In genomic region chr11:76217390-76217800, GRCm38 (mm10) we compare ENCODE assay signal across 7 mouse cellular contexts. TPM values are rescaled to one million over a fixed set of nuclear protein-coding genes. Genes with fewer than 3 reads are reported as not detected.
DNase-seq lines count a peak whose midpoint lies in the region; ATAC-seq lines count a peak whose summit lies in the region.

Dbil5 (plus strand) TSS chr11:76217608.
Gemin4 (minus strand) TSS chr11:76217664.

- no peaks in the 10 kb centered on the region; the same call in 1 of the 2 replicates for H3K4me1 ChIP-seq in embryonic facial prominence, embryonic 12.5 days
- peaks cover 3% of the 10 kb centered on the region; the same call in 1 of the 2 replicates for H3K4me1 ChIP-seq in limb, embryonic 11.5 days (ENCODE audit: control insufficient read depth, insufficient read depth, low read length)
- H3K4me1 ChIP-seq in midbrain, embryonic 14.5 days (ENCODE audit: control insufficient read depth, insufficient read depth, low read length), result peaks cover 5% of the 10 kb centered on the region; the same call in 1 of the 2 replicates

- peak within 1 kb of the TSS; percentile 90 for H3K9ac ChIP-seq in embryonic facial prominence, embryonic 12.5 days
- peak within 1 kb of the TSS; percentile 91 for H3K9ac ChIP-seq in limb, embryonic 11.5 days (ENCODE audit: low read length)
- peak within 1 kb of the TSS; percentile 82 for H3K9ac ChIP-seq in midbrain, embryonic 14.5 days (replicated peaks; ENCODE audit: low read length)

- H3K27ac ChIP-seq in embryonic facial prominence, embryonic 12.5 days, result peak within 1 kb of the TSS; percentile 95
- peak within 1 kb of the TSS; percentile 49 for H3K27ac ChIP-seq in limb, embryonic 11.5 days (replicated peaks; ENCODE audit: low read depth, low read length)
- H3K27ac ChIP-seq in midbrain, embryonic 14.5 days (replicated peaks; ENCODE audit: low read depth, low read length), result peak within 1 kb of the TSS; percentile 88

- peaks cover 41% of the 10 kb centered on the region for H3K36me3 ChIP-seq in embryonic facial prominence, embryonic 12.5 days
- H3K36me3 ChIP-seq in limb, embryonic 11.5 days (ENCODE audit: control insufficient read depth, insufficient read depth, low read length), result peaks cover 10% of the 10 kb centered on the region; the same call in 1 of the 2 replicates
- peaks cover 44% of the 10 kb centered on the region for H3K36me3 ChIP-seq in midbrain, embryonic 14.5 days (ENCODE audit: control insufficient read depth, insufficient read depth, low read length)

- H3K4me2 ChIP-seq in embryonic facial prominence, embryonic 12.5 days (replicated peaks), result peak within 1 kb of the TSS; percentile 53
- H3K4me2 ChIP-seq in limb, embryonic 11.5 days (ENCODE audit: low read depth, severe bottlenecking), result peak within 1 kb of the TSS; percentile 55
- peak within 1 kb of the TSS; percentile 73 for H3K4me2 ChIP-seq in midbrain, embryonic 14.5 days (ENCODE audit: low read length)

- peak; percentile 96 for ATAC-seq in embryonic facial prominence, embryonic 12.5 days (ENCODE audit: insufficient number of reproducible peaks, insufficient read depth, low FRiP score, low TSS enrichment)
- ATAC-seq in limb, embryonic 11.5 days (ENCODE audit: insufficient number of reproducible peaks, low FRiP score, low TSS enrichment, low read depth), result peak; percentile 96
- peak; percentile 98 for ATAC-seq in midbrain, embryonic 14.5 days (ENCODE audit: low FRiP score, low TSS enrichment)

- WGBS in embryonic facial prominence, embryonic 12.5 days, result under 1% methylated on average over 35 of the region's 35 CpGs
- under 1% methylated on average over 35 of the region's 35 CpGs for WGBS in limb, embryonic 11.5 days
- WGBS in midbrain, embryonic 14.5 days, result 1% methylated on average over 35 of the region's 35 CpGs

- DNase-seq in adrenal gland, postnatal 25 days, result peak; percentile 97
- DNase-seq in heart, adult 11 months, result peak; percentile 100
- DNase-seq in kidney, adult 18-20 months, result peak; percentile 96
- peak; percentile 100 for DNase-seq in limb, embryonic 11.5 days (ENCODE audit: low spot score)
- DNase-seq in midbrain, embryonic 14.5 days, result peak; percentile 99
- DNase-seq in spleen, adult 18-20 months, result peak; percentile 94 to 97

- H3K27me3 ChIP-seq in embryonic facial prominence, embryonic 12.5 days, result no peaks in the 10 kb centered on the region
- no peaks in the 10 kb centered on the region for H3K27me3 ChIP-seq in limb, embryonic 11.5 days (ENCODE audit: control insufficient read depth, insufficient read depth, low read length)
- H3K27me3 ChIP-seq in midbrain, embryonic 14.5 days (ENCODE audit: control insufficient read depth, insufficient read depth, low read length), result no peaks in the 10 kb centered on the region

- no peaks in the 10 kb centered on the region for H3K9me3 ChIP-seq in embryonic facial prominence, embryonic 12.5 days
- no peaks in the 10 kb centered on the region for H3K9me3 ChIP-seq in limb, embryonic 11.5 days (ENCODE audit: control insufficient read depth, low read length)
- no peaks in the 10 kb centered on the region for H3K9me3 ChIP-seq in midbrain, embryonic 14.5 days (ENCODE audit: control insufficient read depth, low read length)

- peak within 1 kb of the TSS; percentile 78 for H3K4me3 ChIP-seq in embryonic facial prominence, embryonic 12.5 days
- peak within 1 kb of the TSS; percentile 67 for H3K4me3 ChIP-seq in limb, embryonic 11.5 days (ENCODE audit: low read depth, low read length)
- H3K4me3 ChIP-seq in midbrain, embryonic 14.5 days (replicated peaks; ENCODE audit: low read depth, low read length), result peak within 1 kb of the TSS; percentile 70

RNA-seq across cellular contexts. Expression of gene Dbil5, which starts in this region (rescaled TPM):
- 1.2 TPM in 1 of 2 replicates, not detected in the other for total RNA-seq in adrenal gland, postnatal 25 days (2021)
- polyA plus RNA-seq in embryonic facial prominence, embryonic 12.5 days (2016; fragmentation: Nextera tagmentation; extraction: Ambion mirVana), result 0.72 and 0.87 TPM in 2 replicates
- 0.95 TPM in 1 of 2 replicates, not detected in the other for polyA plus RNA-seq in limb, embryonic 11.5 days (2014; fragmentation: Nextera tagmentation; extraction: Ambion mirVana)
- polyA plus RNA-seq in midbrain, embryonic 14.5 days (2014; fragmentation: Nextera tagmentation; extraction: Ambion mirVana), result 1.1 TPM in 1 of 2 replicates, not detected in the other

RNA-seq across cellular contexts. Expression of gene Gemin4, which starts in this region (rescaled TPM):
- 6.9 and 9.8 TPM in 2 replicates for total RNA-seq in adrenal gland, postnatal 25 days (2021)
- 34.5 TPM in 2 replicates for polyA plus RNA-seq in embryonic facial prominence, embryonic 12.5 days (2016; fragmentation: Nextera tagmentation; extraction: Ambion mirVana)
- polyA plus RNA-seq in limb, embryonic 11.5 days (2014; fragmentation: Nextera tagmentation; extraction: Ambion mirVana), result 44.5 and 55.4 TPM in 2 replicates
- polyA plus RNA-seq in midbrain, embryonic 14.5 days (2014; fragmentation: Nextera tagmentation; extraction: Ambion mirVana), result 13.4 and 20.0 TPM in 2 replicates

Comparison
In these comparisons a context has a peak if more than half of its experiments do, and no peak if none do; other contexts are left out.
1. Peak in every context shown above with its lines: DNase-seq, ATAC-seq, H3K4me3 ChIP-seq and H3K27ac ChIP-seq.